Mouse (Mus musculus) hindbrain, postnatal 0 days (tissue): ENCODE data around the gene Birc7. TPM values are rescaled to one million over a fixed set of nuclear protein-coding genes. Genes with fewer than 3 reads are reported as not detected.
A peak's percentile ranks its signal among the peaks of the same experiment; 100 is the strongest.

Experiments
- ATAC-seq: fragments of 200-750 bp; cut with Nextera tagmentation; 2 replicates; pipeline ENCODE4 v1.8.0; 2017; ENCODE audit warnings: mild to moderate bottlenecking, moderate TSS enrichment, moderate library complexity
- DNase-seq: peaks from one replicate; pipeline ENCODE4 v3.0.0-alpha.2; 2015; ENCODE audit warnings: low spot score
- H3K27ac ChIP-seq: fragments of 300-500 bp; sonication (generic); 2 replicates; pipeline ENCODE4 v1.5.1; 2014; ENCODE audit warnings: mild to moderate bottlenecking
- H3K27me3 ChIP-seq: fragments of 300-500 bp; sonication (generic); 2 replicates; pipeline ENCODE4 v1.6.1; 2014; ENCODE audit warnings: low read length, mixed read lengths; ENCODE audit not compliant: insufficient read depth
- H3K36me3 ChIP-seq: fragments of 300-500 bp; sonication (generic); 2 replicates; pipeline ENCODE4 v1.6.1; 2014; ENCODE audit warnings: low read length, mixed read lengths; ENCODE audit not compliant: insufficient read depth
- H3K4me1 ChIP-seq: fragments of 300-500 bp; sonication (generic); 2 replicates; pipeline ENCODE4 v1.6.1; 2014; ENCODE audit warnings: antibody characterized with exemption, low read length, mixed read lengths; ENCODE audit not compliant: insufficient read depth
- H3K4me2 ChIP-seq: fragments of 300-500 bp; sonication (generic); 2 replicates; pipeline ENCODE4 v1.6.1; 2014; ENCODE audit warnings: low read depth, mild to moderate bottlenecking, low read length, moderate library complexity, mixed read lengths
- H3K4me3 ChIP-seq: fragments of 300-500 bp; sonication (generic); 2 replicates; pipeline ENCODE4 v1.5.1; 2014; ENCODE audit warnings: low read length
- H3K9ac ChIP-seq: fragments of 300-500 bp; sonication (generic); replicated peaks from 2 replicates; pipeline ENCODE4 v1.6.1; 2014; ENCODE audit warnings: mild to moderate bottlenecking, low read length, moderate library complexity, mixed read lengths
- H3K9me3 ChIP-seq: fragments of 300-500 bp; sonication (generic); 2 replicates; pipeline ENCODE4 v1.6.1; 2016; ENCODE audit warnings: low read length, mixed read lengths
- CTCF ChIP-seq: IDR thresholded peaks from 2 replicates; pipeline ENCODE4 v1.5.1; 2016; ENCODE audit warnings: antibody characterized with exemption, control low read depth, low read depth
- WGBS: fragments of 180-500 bp; shearing (Covaris S2); extraction: QIAGEN DNeasy Blood & Tissue Kit; methylation state at CpG from one replicate; pipeline ENCODE4 v1.1.7; 2014; 5-methylcytosine and 5-hydroxymethylcytosine counted together
- polyA plus RNA-seq: library from polyadenylated mRNA; unstranded; fragments of >200 nt; fragmentation: Nextera tagmentation; extraction: Ambion mirVana; gene quantifications from 2 replicates; pipeline ENCODE4 v1.2.1, GENCODE M21; 2015
- total RNA-seq: library from RNA; depleted of rRNA; stranded (reverse); fragments of >200 nt; gene quantifications from 2 replicates; pipeline ENCODE4 v1.2.3, GENCODE M21; 2014

The Birc7 gene
- total and polyA plus RNA-seq, 2 experiments from 2014 or later: 0.40 TPM; not detected in 1

DNA sequence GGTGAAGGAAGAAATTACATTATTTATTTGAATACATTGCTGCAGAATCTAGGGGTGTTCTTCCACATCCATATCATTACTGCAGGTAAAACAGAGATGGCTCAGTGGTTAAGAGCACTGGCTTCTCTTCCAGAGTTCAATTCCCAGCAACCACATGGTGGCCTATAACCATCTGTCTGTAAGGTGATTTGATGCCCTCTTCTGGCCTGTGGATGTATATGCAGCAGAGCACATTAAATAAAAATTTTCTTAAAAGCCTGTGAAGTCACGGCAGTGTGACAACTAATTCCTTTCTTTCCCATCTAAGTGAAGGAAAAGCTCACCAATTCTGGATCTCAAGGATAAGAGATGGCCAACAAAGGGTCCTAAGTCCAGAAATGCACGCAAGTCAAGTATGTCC lies 26.7 kb upstream of the Birc7 start:
- DNase-seq (peak; percentile 75), ATAC-seq (peak; percentile 35; the same call in 1 of the 2 replicates)
- WGBS: 33% methylated on average over 2 of the region's 2 CpGs
- H3K27me3 ChIP-seq: no peaks in the 10 kb centered on the region
- peak; percentile 79 for TF ChIP-seq CTCF
- H3K4me2 ChIP-seq: no peak overlapping the region
- H3K27ac ChIP-seq: no peak overlapping the region
- no peaks in the 10 kb centered on the region for H3K9me3 ChIP-seq
- H3K4me3 ChIP-seq: no peak overlapping the region
- no peaks in the 10 kb centered on the region for H3K4me1 ChIP-seq
- H3K36me3 ChIP-seq: peaks cover 6% of the 10 kb centered on the region; the same call in 1 of the 2 replicates
- H3K9ac ChIP-seq: no peak overlapping the region

GRCm38 (mm10) chr2:180904435-180905208 lies 24.2 kb upstream of the Birc7 start:
- 92% methylated on average over 18 of the region's 18 CpGs for WGBS
- TF ChIP-seq CTCF: no peak
- H3K27ac ChIP-seq: no peak overlapping the region
- no peaks in the 10 kb centered on the region for H3K4me1 ChIP-seq
- H3K4me2 ChIP-seq: no peak overlapping the region
- no peak for ATAC-seq
- H3K36me3 ChIP-seq: peaks cover 6% of the 10 kb centered on the region; the same call in 1 of the 2 replicates
- no peak for DNase-seq
- no peak overlapping the region for H3K4me3 ChIP-seq
- H3K27me3 ChIP-seq: no peaks in the 10 kb centered on the region
- H3K9ac ChIP-seq: no peak overlapping the region
- no peaks in the 10 kb centered on the region for H3K9me3 ChIP-seq

GRCm38 (mm10) chr2:180905556-180906221 lies 23.1 kb upstream of the Birc7 start:
- TF ChIP-seq CTCF: no peak
- no peaks in the 10 kb centered on the region for H3K27me3 ChIP-seq
- no peak overlapping the region for H3K27ac ChIP-seq
- DNase-seq: no peak
- ATAC-seq: no peak
- no peaks in the 10 kb centered on the region for H3K4me1 ChIP-seq
- no peak overlapping the region for H3K4me3 ChIP-seq
- peaks cover 15% of the 10 kb centered on the region for H3K36me3 ChIP-seq
- no peak overlapping the region for H3K4me2 ChIP-seq
- H3K9ac ChIP-seq: no peak overlapping the region
- 54% methylated on average over 5 of the region's 5 CpGs for WGBS
- no peaks in the 10 kb centered on the region for H3K9me3 ChIP-seq

- Histone ChIP-seq H3K4me1 (no peaks in the 10 kb centered on the region), H3K27me3 (no peaks in the 10 kb centered on the region), H3K27ac (no peak overlapping the region), H3K4me3 (no peak overlapping the region), H3K9ac (no peak overlapping the region), H3K9me3 (no peaks in the 10 kb centered on the region), H3K4me2 (no peak overlapping the region), H3K36me3 (peaks cover 34% of the 10 kb centered on the region)
- ATAC-seq (no peak), DNase-seq (no peak)
- TF ChIP-seq CTCF: no peak
- 92% methylated on average over 12 of the region's 12 CpGs for WGBS
Observed at GRCm38 (mm10) chr2:180910928-180911327, 17.9 kb upstream of the Birc7 start.

GRCm38 (mm10) chr2:180915886-180916433 lies 12.9 kb upstream of the Birc7 start:
- no peak overlapping the region for H3K4me3 ChIP-seq
- no peak overlapping the region for H3K4me2 ChIP-seq
- WGBS: 76% methylated on average over 3 of the region's 3 CpGs
- no peak for TF ChIP-seq CTCF
- peaks cover 29% of the 10 kb centered on the region for H3K36me3 ChIP-seq
- no peaks in the 10 kb centered on the region for H3K27me3 ChIP-seq
- peaks cover 3% of the 10 kb centered on the region; the same call in 1 of the 2 replicates for H3K4me1 ChIP-seq
- DNase-seq: no peak
- H3K9me3 ChIP-seq: no peaks in the 10 kb centered on the region
- ATAC-seq: no peak
- no peak overlapping the region for H3K27ac ChIP-seq
- H3K9ac ChIP-seq: no peak overlapping the region

DNA sequence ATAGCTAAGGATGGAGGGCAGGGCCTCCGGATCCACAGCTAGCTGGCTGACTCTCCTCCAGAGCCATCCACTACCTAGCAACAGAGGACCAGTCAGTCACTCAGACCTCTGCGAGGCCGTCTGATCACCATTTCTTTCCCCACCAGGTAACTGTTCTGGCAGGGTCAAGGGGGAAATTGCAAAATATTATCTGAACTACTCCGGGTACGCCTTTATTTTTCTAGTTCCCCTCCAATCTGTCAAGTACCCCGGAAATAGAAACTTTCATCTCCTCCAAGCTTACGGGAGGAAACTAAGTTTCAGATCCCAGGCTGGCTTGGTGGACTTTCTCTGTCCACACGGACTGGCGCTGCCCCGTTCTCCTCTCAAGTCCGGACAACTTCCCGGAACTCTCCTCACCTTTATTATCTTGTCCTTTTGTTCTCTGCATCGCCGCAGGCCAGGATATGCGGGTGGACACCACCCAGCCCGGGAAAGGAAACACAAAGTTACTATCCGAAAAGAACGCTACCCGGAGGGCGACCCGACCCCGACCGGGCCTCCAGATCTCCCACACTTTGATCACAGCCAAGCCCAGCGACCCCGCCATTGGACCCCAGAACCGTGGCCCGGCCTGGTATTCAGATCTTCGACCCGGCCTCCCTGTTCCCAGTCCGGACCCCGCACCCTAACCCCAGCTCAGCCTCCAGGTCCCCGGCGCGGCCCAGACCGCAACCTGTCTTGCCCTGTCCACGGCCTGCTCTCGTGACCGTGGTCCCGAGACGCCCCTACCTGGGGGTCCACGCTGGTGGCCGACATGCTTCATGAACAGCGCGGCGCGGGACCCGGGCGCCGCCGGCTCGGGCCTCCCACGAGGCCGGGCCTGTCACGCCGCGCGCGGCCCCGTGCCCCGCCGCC lies 8.7 kb upstream of the Birc7 start:
- DNase-seq: no peak
- H3K9ac ChIP-seq: peak overlapping the region; percentile 98
- peak overlapping the region; percentile 81 for H3K27ac ChIP-seq
- ATAC-seq: peak; percentile 70; the same call in 1 of the 2 replicates
- H3K4me2 ChIP-seq: peak overlapping the region; percentile 93
- H3K4me3 ChIP-seq: peak overlapping the region; percentile 100
- no peaks in the 10 kb centered on the region for H3K27me3 ChIP-seq
- H3K36me3 ChIP-seq: peaks cover 6% of the 10 kb centered on the region
- no peaks in the 10 kb centered on the region for H3K9me3 ChIP-seq
- H3K4me1 ChIP-seq: peaks cover 3% of the 10 kb centered on the region; the same call in 1 of the 2 replicates
- no peak for TF ChIP-seq CTCF
- WGBS: under 1% methylated on average over 61 of the region's 61 CpGs
